Mouse (Mus musculus) intestine, embryonic 16.5 days (tissue): Measurements from ENCODE around the gene Twsg1. TPM values are rescaled to one million over a fixed set of nuclear protein-coding genes. Genes with fewer than 3 reads are reported as not detected.

Experiments used
- ATAC-seq: fragments of 200-750 bp; cut with Nextera tagmentation; 2 replicates; pipeline ENCODE4 v1.8.0; 2017; ENCODE audit warnings: moderate TSS enrichment, moderate library complexity
- H3K27ac ChIP-seq: fragments of 300-500 bp; sonication (generic); 2 replicates; pipeline ENCODE4 v1.5.1; 2014; ENCODE audit warnings: mild to moderate bottlenecking, low read length
- H3K27me3 ChIP-seq: fragments of 300-500 bp; sonication (generic); replicated peaks from 2 replicates; pipeline ENCODE4 v1.6.1; 2014; ENCODE audit warnings: low read length, control low read depth, mixed read lengths; ENCODE audit not compliant: control insufficient read depth, insufficient read depth
- H3K36me3 ChIP-seq: fragments of 300-500 bp; sonication (generic); 2 replicates; pipeline ENCODE4 v1.6.1; 2014; ENCODE audit warnings: low read length, control low read depth; ENCODE audit not compliant: control insufficient read depth, insufficient read depth
- H3K4me1 ChIP-seq: fragments of 300-500 bp; sonication (generic); 2 replicates; pipeline ENCODE4 v1.6.1; 2014; ENCODE audit warnings: low read length, control low read depth, mixed read lengths; ENCODE audit not compliant: control insufficient read depth, insufficient read depth
- H3K4me2 ChIP-seq: fragments of 300-500 bp; sonication (generic); 2 replicates; pipeline ENCODE4 v1.6.1; 2014; ENCODE audit warnings: low read depth, low read length, control low read depth
- H3K4me3 ChIP-seq: fragments of 300-500 bp; sonication (generic); 2 replicates; pipeline ENCODE4 v1.5.1; 2014; ENCODE audit warnings: mild to moderate bottlenecking, low read length
- H3K9ac ChIP-seq: fragments of 300-500 bp; sonication (generic); 2 replicates; pipeline ENCODE4 v1.6.1; 2014; ENCODE audit warnings: low read depth, low read length
- H3K9me3 ChIP-seq: fragments of 300-500 bp; sonication (generic); 2 replicates; pipeline ENCODE4 v1.6.1; 2016; ENCODE audit warnings: low read length, control low read depth; ENCODE audit not compliant: control insufficient read depth
- WGBS: fragments of 180-500 bp; shearing (Covaris S2); extraction: QIAGEN DNeasy Blood & Tissue Kit; methylation state at CpG from one replicate; pipeline ENCODE4 v1.1.7; 2014; 5-methylcytosine and 5-hydroxymethylcytosine counted together
- polyA plus RNA-seq: library from polyadenylated mRNA; unstranded; fragments of >200 nt; fragmentation: Nextera tagmentation; extraction: Ambion mirVana; gene quantifications from 2 replicates; pipeline ENCODE4 v1.2.1, GENCODE M21; 2015

Twsg1 gene
- polyA plus RNA-seq, 1 experiment from 2014 or later = 61.7 TPM

DNA sequence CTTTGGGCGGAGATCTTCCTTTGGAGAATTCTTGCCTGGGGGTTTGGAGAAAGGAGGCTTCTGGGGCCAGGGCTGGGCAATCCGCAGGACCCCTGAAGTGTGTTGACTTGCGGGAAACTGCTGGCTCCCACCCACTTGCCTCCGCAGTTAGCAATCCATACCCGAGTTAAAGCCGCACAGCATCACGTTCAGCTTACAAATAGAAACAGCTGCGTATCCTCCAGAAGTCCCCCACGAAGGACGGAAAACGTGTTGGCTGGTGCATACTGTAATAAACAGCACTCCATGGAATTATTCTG is 65.7 kb downstream of the Twsg1 start:
- Histone ChIP-seq H3K4me3 (peak overlapping the region; percentile 92), H3K36me3 (no peaks in the 10 kb centered on the region), H3K27ac (peak overlapping the region; percentile 99), H3K27me3 (no peaks in the 10 kb centered on the region), H3K9ac (peak overlapping the region; percentile 85), H3K4me1 (peaks cover 13% of the 10 kb centered on the region), H3K9me3 (no peaks in the 10 kb centered on the region), H3K4me2 (peak overlapping the region; percentile 63)
- WGBS = 0% methylated on average over 11 of the region's 11 CpGs
- no peak for ATAC-seq

DNA sequence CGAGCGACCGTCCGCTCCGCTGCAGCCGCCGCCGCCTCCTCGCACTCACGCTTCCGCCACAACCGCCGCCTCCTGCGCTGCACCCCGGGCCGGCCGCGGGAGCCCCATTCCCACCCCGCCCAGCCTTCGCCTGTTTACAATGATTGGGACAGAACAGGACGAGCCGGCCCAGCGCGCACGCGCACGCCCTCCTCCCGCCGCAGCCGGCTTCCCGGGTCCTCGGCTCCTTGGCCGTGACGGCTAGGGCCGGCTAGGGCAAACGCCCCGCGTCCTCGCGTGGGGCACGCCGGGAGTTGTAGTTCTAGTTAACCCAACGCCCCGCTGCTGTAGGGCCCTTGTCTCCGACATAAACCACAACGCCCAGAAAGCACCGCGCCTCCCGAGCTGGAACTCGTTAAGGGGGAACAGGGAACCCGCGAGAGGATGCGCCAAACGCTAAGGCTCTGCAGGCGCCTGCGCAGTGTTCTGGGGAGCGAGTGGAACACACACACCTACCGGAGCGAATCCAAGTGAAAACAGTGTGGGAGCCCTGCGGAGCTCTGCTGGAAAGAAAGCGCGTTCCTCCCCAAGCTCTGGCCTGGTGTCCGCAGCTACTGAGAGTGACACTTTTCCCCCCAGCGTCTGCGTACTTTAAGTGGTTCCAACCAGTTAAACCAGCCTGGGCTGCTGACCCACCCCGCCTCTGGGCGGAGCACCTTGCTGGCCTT is 66.2 kb downstream of the Twsg1 start:
- peak overlapping the region; percentile 87 for H3K4me2 ChIP-seq
- H3K36me3 ChIP-seq = no peaks in the 10 kb centered on the region
- peaks cover 13% of the 10 kb centered on the region for H3K4me1 ChIP-seq
- peak overlapping the region; percentile 87 for H3K9ac ChIP-seq
- ATAC-seq = peak; percentile 99
- H3K27me3 ChIP-seq = no peaks in the 10 kb centered on the region
- H3K4me3 ChIP-seq = peak overlapping the region; percentile 92
- H3K27ac ChIP-seq = peak overlapping the region; percentile 99
- no peaks in the 10 kb centered on the region for H3K9me3 ChIP-seq
- WGBS = under 1% methylated on average over 58 of the region's 67 CpGs

DNA sequence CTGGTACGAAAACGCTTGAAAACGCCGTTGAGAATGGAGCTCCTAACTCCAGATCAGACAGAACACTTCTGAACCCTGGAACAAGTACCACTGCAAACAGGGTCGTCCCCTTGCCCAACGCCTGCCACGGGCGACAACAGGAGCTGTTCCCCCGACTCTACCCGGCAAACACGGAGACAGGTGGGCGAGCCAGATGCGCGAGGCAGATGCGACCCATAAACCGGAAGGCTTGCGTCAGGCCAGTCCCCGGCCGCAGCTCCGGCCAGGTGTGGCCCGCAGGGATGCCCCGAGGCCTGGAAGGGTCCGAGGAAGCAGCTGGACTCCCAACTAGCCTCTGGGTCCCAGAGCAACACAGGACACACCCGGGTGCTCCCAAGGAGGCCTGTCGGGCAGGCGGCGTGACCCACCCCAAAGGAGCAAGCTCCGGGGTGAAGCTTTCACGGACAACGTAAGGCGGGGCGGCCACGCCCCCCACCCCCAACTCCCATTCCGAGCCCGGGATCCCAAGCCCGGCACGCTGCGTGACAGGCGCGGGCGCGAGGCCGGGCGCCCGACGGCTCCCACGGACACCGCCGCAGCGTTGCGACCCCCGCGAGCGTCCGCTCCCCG is 66.9 kb downstream of the Twsg1 start:
- Histone ChIP-seq H3K4me3 (peak overlapping the region; percentile 92), H3K9ac (peak overlapping the region; percentile 87), H3K36me3 (no peaks in the 10 kb centered on the region), H3K4me1 (peaks cover 13% of the 10 kb centered on the region), H3K9me3 (no peaks in the 10 kb centered on the region), H3K27me3 (no peaks in the 10 kb centered on the region), H3K27ac (peak overlapping the region; percentile 92), H3K4me2 (peak overlapping the region; percentile 87)
- under 1% methylated on average over 56 of the region's 56 CpGs for WGBS
- peak; percentile 29 for ATAC-seq

DNA sequence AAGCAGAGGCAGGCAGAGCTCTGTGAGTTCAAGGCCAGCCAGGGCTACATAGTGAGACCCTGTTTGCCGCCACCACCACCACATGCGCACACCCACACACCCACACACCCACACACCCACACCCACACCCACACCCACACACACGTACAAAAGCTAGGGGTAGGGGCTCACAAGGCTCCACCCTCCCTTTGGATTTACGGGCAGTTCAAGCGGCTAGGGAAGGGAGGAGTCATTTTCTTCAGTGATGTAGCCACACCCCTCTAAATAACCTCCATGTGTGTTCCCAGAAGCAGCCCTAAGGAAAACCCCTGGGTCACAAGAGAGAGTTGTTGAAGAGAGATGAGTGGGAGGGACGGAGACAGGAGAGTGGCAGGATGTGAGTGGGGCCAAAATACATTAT is 74.0 kb downstream of the Twsg1 start:
- Histone ChIP-seq H3K36me3 (no peaks in the 10 kb centered on the region), H3K27ac (no peak overlapping the region), H3K4me1 (peaks cover 7% of the 10 kb centered on the region; the same call in 1 of the 2 replicates), H3K27me3 (no peaks in the 10 kb centered on the region), H3K4me2 (no peak overlapping the region), H3K9ac (no peak overlapping the region), H3K9me3 (no peaks in the 10 kb centered on the region), H3K4me3 (no peak overlapping the region)
- WGBS = 62% methylated on average over 6 of the region's 6 CpGs
- ATAC-seq = peak; percentile 27; the same call in 1 of the 2 replicates

DNA sequence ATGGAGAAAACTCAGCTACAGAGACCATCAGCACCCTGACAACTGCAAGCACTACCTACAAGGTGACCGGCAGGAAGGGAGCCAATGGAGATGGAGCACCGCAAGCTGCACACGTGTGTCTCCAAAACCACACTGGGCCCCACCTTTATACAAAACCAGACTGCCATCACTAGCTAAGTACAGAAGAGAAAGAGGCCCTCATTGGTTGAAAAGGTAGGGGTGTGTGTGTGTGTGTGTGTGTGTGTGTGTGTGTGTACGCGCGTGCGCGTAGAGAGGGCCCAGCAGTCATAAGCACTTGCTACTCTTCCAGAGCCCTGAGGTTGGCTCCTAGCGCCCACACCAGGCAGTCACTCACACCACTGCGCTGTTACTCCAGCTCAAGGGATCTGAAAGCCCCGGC is 77.2 kb downstream of the Twsg1 start:
- H3K36me3 ChIP-seq = no peaks in the 10 kb centered on the region
- H3K27ac ChIP-seq = no peak overlapping the region
- no peak for ATAC-seq
- no peaks in the 10 kb centered on the region for H3K9me3 ChIP-seq
- H3K4me1 ChIP-seq = 0 out of 2 replicates have a peak, but pooled peaks cover 8% of the 10 kb centered on the region
- no peak overlapping the region for H3K9ac ChIP-seq
- 89% methylated on average over 11 of the region's 11 CpGs for WGBS
- no peak overlapping the region for H3K4me3 ChIP-seq
- H3K27me3 ChIP-seq = no peaks in the 10 kb centered on the region
- no peak overlapping the region for H3K4me2 ChIP-seq

DNA sequence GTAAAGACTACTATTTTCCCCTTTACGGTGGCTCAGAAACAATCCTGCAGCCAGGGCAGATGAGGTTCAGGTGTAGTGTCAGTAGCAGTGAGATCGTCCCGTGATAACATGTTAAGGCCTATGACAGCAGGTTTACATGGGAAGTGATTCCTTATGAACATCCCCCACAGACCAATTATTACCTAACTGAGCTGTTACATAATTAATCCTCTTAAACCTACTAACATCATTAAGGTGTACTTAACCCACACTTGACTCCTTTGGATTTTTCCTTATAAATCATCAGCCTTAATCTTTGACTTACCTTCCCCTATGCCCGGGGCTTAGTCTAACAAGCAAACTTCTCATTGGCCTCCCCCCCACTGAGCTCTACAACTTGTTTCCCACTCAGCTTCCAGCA is 77.9 kb downstream of the Twsg1 start:
- Histone ChIP-seq H3K4me2 (no peak overlapping the region), H3K4me1 (0 out of 2 replicates have a peak, but pooled peaks cover 8% of the 10 kb centered on the region), H3K4me3 (no peak overlapping the region), H3K36me3 (no peaks in the 10 kb centered on the region), H3K27me3 (no peaks in the 10 kb centered on the region), H3K9me3 (no peaks in the 10 kb centered on the region), H3K27ac (no peak overlapping the region), H3K9ac (no peak overlapping the region)
- 86% methylated on average over 4 of the region's 4 CpGs for WGBS
- ATAC-seq = no peak

DNA sequence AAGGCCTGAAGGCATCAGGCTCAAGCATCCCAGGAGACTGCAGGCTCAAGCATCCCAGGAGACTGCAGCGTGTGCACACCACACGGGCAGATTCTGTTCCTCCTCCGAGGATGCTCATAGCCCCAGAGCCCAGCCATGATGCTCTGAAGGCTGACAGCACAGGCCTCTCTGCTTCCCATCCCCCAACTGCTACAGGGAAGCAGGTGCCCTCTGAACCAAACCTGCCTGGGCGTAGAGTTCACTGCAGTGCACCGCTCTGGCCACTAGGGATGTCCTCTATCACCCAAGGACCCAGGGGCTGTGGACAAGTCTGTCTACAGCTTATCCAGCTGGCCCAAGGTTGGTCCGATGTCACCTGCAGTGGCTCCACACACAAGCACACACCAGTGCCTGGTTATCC is 78.4 kb downstream of the Twsg1 start:
- Histone ChIP-seq H3K27ac (no peak overlapping the region), H3K9ac (no peak overlapping the region), H3K4me3 (no peak overlapping the region), H3K4me2 (no peak overlapping the region), H3K36me3 (no peaks in the 10 kb centered on the region), H3K9me3 (no peaks in the 10 kb centered on the region), H3K27me3 (no peaks in the 10 kb centered on the region), H3K4me1 (0 out of 2 replicates have a peak, but pooled peaks cover 8% of the 10 kb centered on the region)
- ATAC-seq = peak; percentile 54
- WGBS = 50% methylated on average over 6 of the region's 6 CpGs

DNA sequence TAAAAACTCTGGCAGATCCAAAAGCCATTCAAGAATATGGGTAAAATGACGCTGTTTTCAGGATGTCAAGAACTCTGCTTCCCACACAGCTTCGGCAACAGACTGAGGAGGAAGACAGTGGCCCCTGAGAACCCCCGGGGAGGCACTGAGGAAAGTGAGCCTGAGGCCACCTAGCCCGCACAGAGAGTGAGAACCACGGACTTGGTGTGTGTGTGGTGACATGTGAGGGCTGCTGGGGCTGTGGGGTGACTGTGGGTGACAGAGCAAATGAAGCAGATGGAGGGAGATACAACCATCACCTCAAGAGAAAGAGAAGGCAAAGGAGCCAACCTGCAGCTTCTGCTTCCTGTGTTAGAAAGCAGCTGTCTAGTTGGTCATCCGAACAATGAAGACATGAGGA is 79.0 kb downstream of the Twsg1 start:
- ATAC-seq = no peak
- 0 out of 2 replicates have a peak, but pooled peaks cover 8% of the 10 kb centered on the region for H3K4me1 ChIP-seq
- no peak overlapping the region for H3K9ac ChIP-seq
- no peaks in the 10 kb centered on the region for H3K27me3 ChIP-seq
- H3K4me3 ChIP-seq = no peak overlapping the region
- no peak overlapping the region for H3K4me2 ChIP-seq
- H3K36me3 ChIP-seq = peaks cover 4% of the 10 kb centered on the region; the same call in 1 of the 2 replicates
- H3K9me3 ChIP-seq = no peaks in the 10 kb centered on the region
- no peak overlapping the region for H3K27ac ChIP-seq
- 73% methylated on average over 6 of the region's 6 CpGs for WGBS
